Mouse (Mus musculus): ENCODE data around the gene Dner. TPM values are rescaled to one million over a fixed set of nuclear protein-coding genes. Genes with fewer than 3 reads are reported as not detected.
A peak's percentile ranks its signal among the peaks of the same experiment; 100 is the strongest.
"Not testable (repeated sequence)": the region's sequence is repeated elsewhere in the genome, so short reads cannot be mapped to it uniquely, and the experiment has no call there.

The Dner gene
- polyA plus RNA-seq, 1 experiment from 2014 or later: 244 TPM

GRCm38 (mm10) chr1:84359611-84360500 is 336.2 kb downstream of the Dner start:
- no peaks in the 10 kb centered on the region for H3K27me3 ChIP-seq (ENCODE audit: control insufficient read depth, insufficient read depth, low read length)
- no peak overlapping the region for H3K9ac ChIP-seq (replicated peaks; ENCODE audit: low read length)
- H3K4me2 ChIP-seq (ENCODE audit: low read length): no peak overlapping the region
- no peaks in the 10 kb centered on the region for H3K36me3 ChIP-seq (ENCODE audit: control insufficient read depth, insufficient read depth, low read length)
- WGBS: 85% methylated on average over 6 of the region's 6 CpGs
- no peak for ATAC-seq (ENCODE audit: low FRiP score, low TSS enrichment)
- no peak for DNase-seq
- no peaks in the 10 kb centered on the region for H3K4me1 ChIP-seq (ENCODE audit: control insufficient read depth, insufficient read depth, low read length)
- H3K27ac ChIP-seq (replicated peaks; ENCODE audit: low read depth, low read length): no peak overlapping the region
- no peak overlapping the region for H3K4me3 ChIP-seq (replicated peaks; ENCODE audit: low read depth, low read length)
- no peaks in the 10 kb centered on the region for H3K9me3 ChIP-seq (ENCODE audit: control insufficient read depth, low read length)

GRCm38 (mm10) chr1:84357216-84357615 is 338.8 kb downstream of the Dner start:
- H3K4me1 ChIP-seq (ENCODE audit: control insufficient read depth, insufficient read depth, low read length): no peaks in the 10 kb centered on the region
- no peaks in the 10 kb centered on the region for H3K36me3 ChIP-seq (ENCODE audit: control insufficient read depth, insufficient read depth, low read length)
- H3K4me3 ChIP-seq (replicated peaks; ENCODE audit: low read depth, low read length): no peak overlapping the region
- no peaks in the 10 kb centered on the region for H3K9me3 ChIP-seq (ENCODE audit: control insufficient read depth, low read length)
- H3K4me2 ChIP-seq (ENCODE audit: low read length): no peak overlapping the region
- no peaks in the 10 kb centered on the region for H3K27me3 ChIP-seq (ENCODE audit: control insufficient read depth, insufficient read depth, low read length)
- no peak overlapping the region for H3K9ac ChIP-seq (replicated peaks; ENCODE audit: low read length)
- H3K27ac ChIP-seq (replicated peaks; ENCODE audit: low read depth, low read length): no peak overlapping the region
- DNase-seq: no peak
- WGBS: 92% methylated on average over 5 of the region's 5 CpGs
- ATAC-seq (ENCODE audit: low FRiP score, low TSS enrichment): no peak

GRCm38 (mm10) chr1:84350262-84350661 is 345.8 kb downstream of the Dner start:
- no peaks in the 10 kb centered on the region for H3K9me3 ChIP-seq (ENCODE audit: control insufficient read depth, low read length)
- H3K36me3 ChIP-seq (ENCODE audit: control insufficient read depth, insufficient read depth, low read length): no peaks in the 10 kb centered on the region
- H3K9ac ChIP-seq (replicated peaks; ENCODE audit: low read length): no peak overlapping the region
- no peak overlapping the region for H3K4me3 ChIP-seq (replicated peaks; ENCODE audit: low read depth, low read length)
- H3K4me1 ChIP-seq (ENCODE audit: control insufficient read depth, insufficient read depth, low read length): no peaks in the 10 kb centered on the region
- WGBS: 93% methylated on average over 2 of the region's 2 CpGs
- ATAC-seq (ENCODE audit: low FRiP score, low TSS enrichment) (no peak), DNase-seq (no peak)
- no peak overlapping the region for H3K27ac ChIP-seq (replicated peaks; ENCODE audit: low read depth, low read length)
- no peaks in the 10 kb centered on the region for H3K27me3 ChIP-seq (ENCODE audit: control insufficient read depth, insufficient read depth, low read length)
- no peak overlapping the region for H3K4me2 ChIP-seq (ENCODE audit: low read length)

GRCm38 (mm10) chr1:84347796-84348476 is 348.1 kb downstream of the Dner start:
- no peak overlapping the region for H3K27ac ChIP-seq (replicated peaks; ENCODE audit: low read depth, low read length)
- no peak overlapping the region for H3K4me3 ChIP-seq (replicated peaks; ENCODE audit: low read depth, low read length)
- H3K9me3 ChIP-seq (ENCODE audit: control insufficient read depth, low read length): no peaks in the 10 kb centered on the region
- no peak overlapping the region for H3K4me2 ChIP-seq (ENCODE audit: low read length)
- 85% methylated on average over 3 of the region's 3 CpGs for WGBS
- no peaks in the 10 kb centered on the region for H3K36me3 ChIP-seq (ENCODE audit: control insufficient read depth, insufficient read depth, low read length)
- no peak overlapping the region for H3K9ac ChIP-seq (replicated peaks; ENCODE audit: low read length)
- DNase-seq (no peak), ATAC-seq (ENCODE audit: low FRiP score, low TSS enrichment) (no peak)
- no peaks in the 10 kb centered on the region for H3K4me1 ChIP-seq (ENCODE audit: control insufficient read depth, insufficient read depth, low read length)
- H3K27me3 ChIP-seq (ENCODE audit: control insufficient read depth, insufficient read depth, low read length): no peaks in the 10 kb centered on the region

- H3K9ac ChIP-seq (replicated peaks; ENCODE audit: low read length); H3K9me3 ChIP-seq (ENCODE audit: control insufficient read depth, low read length); H3K4me1 ChIP-seq (ENCODE audit: control insufficient read depth, insufficient read depth, low read length); H3K4me3 ChIP-seq (replicated peaks; ENCODE audit: low read depth, low read length); ATAC-seq (ENCODE audit: low FRiP score, low TSS enrichment); H3K27me3 ChIP-seq (ENCODE audit: control insufficient read depth, insufficient read depth, low read length); H3K27ac ChIP-seq (replicated peaks; ENCODE audit: low read depth, low read length); H3K4me2 ChIP-seq (ENCODE audit: low read length); H3K36me3 ChIP-seq (ENCODE audit: control insufficient read depth, insufficient read depth, low read length): not testable (repeated sequence)
- DNase-seq: peak; percentile 15
- WGBS: 21% methylated on average over 3 of the region's 3 CpGs
These were observed 363.2 kb downstream of the Dner start for GRCm38 (mm10) chr1:84332797-84333196.

- not testable (repeated sequence) for ATAC-seq (ENCODE audit: low FRiP score, low TSS enrichment); H3K27me3 ChIP-seq (ENCODE audit: control insufficient read depth, insufficient read depth, low read length); H3K4me3 ChIP-seq (replicated peaks; ENCODE audit: low read depth, low read length); H3K4me2 ChIP-seq (ENCODE audit: low read length); H3K4me1 ChIP-seq (ENCODE audit: control insufficient read depth, insufficient read depth, low read length); H3K36me3 ChIP-seq (ENCODE audit: control insufficient read depth, insufficient read depth, low read length); H3K9me3 ChIP-seq (ENCODE audit: control insufficient read depth, low read length); DNase-seq; H3K27ac ChIP-seq (replicated peaks; ENCODE audit: low read depth, low read length); H3K9ac ChIP-seq (replicated peaks; ENCODE audit: low read length)
- 90% methylated on average over 12 of the region's 12 CpGs for WGBS
These were observed 364.2 kb downstream of the Dner start for GRCm38 (mm10) chr1:84331861-84332260.

GRCm38 (mm10) chr1:84325309-84325708 is 370.7 kb downstream of the Dner start:
- Histone ChIP-seq H3K9me3 (ENCODE audit: control insufficient read depth, low read length) (no peaks in the 10 kb centered on the region), H3K4me3 (replicated peaks; ENCODE audit: low read depth, low read length) (no peak overlapping the region), H3K27ac (replicated peaks; ENCODE audit: low read depth, low read length) (no peak overlapping the region), H3K4me2 (ENCODE audit: low read length) (no peak overlapping the region), H3K36me3 (ENCODE audit: control insufficient read depth, insufficient read depth, low read length) (no peaks in the 10 kb centered on the region), H3K4me1 (ENCODE audit: control insufficient read depth, insufficient read depth, low read length) (no peaks in the 10 kb centered on the region), H3K27me3 (ENCODE audit: control insufficient read depth, insufficient read depth, low read length) (no peaks in the 10 kb centered on the region), H3K9ac (replicated peaks; ENCODE audit: low read length) (no peak overlapping the region)
- WGBS: 41% methylated on average over 3 of the region's 3 CpGs
- ATAC-seq (ENCODE audit: low FRiP score, low TSS enrichment) (no peak), DNase-seq (peak; percentile 49)

GRCm38 (mm10) chr1:84321327-84321726 is 374.7 kb downstream of the Dner start:
- Histone ChIP-seq H3K9ac (replicated peaks; ENCODE audit: low read length) (no peak overlapping the region), H3K27me3 (ENCODE audit: control insufficient read depth, insufficient read depth, low read length) (no peaks in the 10 kb centered on the region), H3K27ac (replicated peaks; ENCODE audit: low read depth, low read length) (no peak overlapping the region), H3K4me1 (ENCODE audit: control insufficient read depth, insufficient read depth, low read length) (no peaks in the 10 kb centered on the region), H3K9me3 (ENCODE audit: control insufficient read depth, low read length) (no peaks in the 10 kb centered on the region), H3K36me3 (ENCODE audit: control insufficient read depth, insufficient read depth, low read length) (no peaks in the 10 kb centered on the region), H3K4me2 (ENCODE audit: low read length) (no peak overlapping the region), H3K4me3 (replicated peaks; ENCODE audit: low read depth, low read length) (no peak overlapping the region)
- ATAC-seq (ENCODE audit: low FRiP score, low TSS enrichment) (no peak), DNase-seq (no peak)
- 76% methylated on average over 4 of the region's 4 CpGs for WGBS
